Mouse (Mus musculus) large intestine, adult 2 months (tissue): ENCODE results near the gene Smarca5. TPM values are rescaled to one million over a fixed set of nuclear protein-coding genes. Genes with fewer than 3 reads are reported as not detected.

Source experiments
- DNase-seq: peaks from one replicate; pipeline ENCODE4 v3.0.0-alpha.2; 2012; ENCODE audit warnings: low read depth, low spot score
- WGBS: fragments of 180-500 bp; shearing (Covaris S2); methylation state at CpG from one replicate; pipeline ENCODE4 v1.1.7; 2018; 5-methylcytosine and 5-hydroxymethylcytosine counted together
- polyA plus RNA-seq: library from polyadenylated mRNA; depleted of rRNA; stranded (reverse); fragments of >200 nt; gene quantifications from 2 replicates; pipeline ENCODE4 v1.2.3, GENCODE M21; 2012; rRNA removed

Gene Smarca5
- polyA plus RNA-seq, result 3.4 and 6.1 TPM in 2 replicates

GRCm38 (mm10) chr8:80739155-80739924 is at the start of gene Smarca5:
Smarca5 (minus strand) TSS chr8:80739497.
- under 1% methylated on average over 87 of the region's 91 CpGs for WGBS
- DNase-seq, result peak; percentile 52

GRCm38 (mm10) chr8:80784559-80784958 is 45.3 kb upstream of the Smarca5 start:
- no peak for DNase-seq
- 90% methylated on average over 9 of the region's 9 CpGs for WGBS

- WGBS, result 79% methylated on average over 4 of the region's 4 CpGs
- no peak for DNase-seq
Measured at GRCm38 (mm10) chr8:80783271-80783670, 44.0 kb upstream of the Smarca5 start.

- WGBS, result 16% methylated on average over 10 of the region's 10 CpGs
Measured at GRCm38 (mm10) chr8:80781338-80781737, 42.0 kb upstream of the Smarca5 start.

GRCm38 (mm10) chr8:80780271-80780670 is 41.0 kb upstream of the Smarca5 start:
- no peak for DNase-seq
- 32% methylated on average over 4 of the region's 4 CpGs for WGBS

More at GRCm38 (mm10) chr8:80781338-80781737, 42.0 kb upstream of the Smarca5 start:
- peak; percentile 57 for DNase-seq

GRCm38 (mm10) chr8:80776436-80776835 is 37.1 kb upstream of the Smarca5 start:
- WGBS, result 87% methylated on average over 8 of the region's 8 CpGs
- DNase-seq, result no peak

- WGBS, result 21% methylated on average over 4 of the region's 4 CpGs
- DNase-seq, result peak; percentile 79
Measured at GRCm38 (mm10) chr8:80772732-80773460, 33.6 kb upstream of the Smarca5 start.

GRCm38 (mm10) chr8:80768451-80768850 is 29.2 kb upstream of the Smarca5 start:
- WGBS, result 61% methylated on average over 6 of the region's 6 CpGs
- no peak for DNase-seq

GRCm38 (mm10) chr8:80753017-80753715 is 13.9 kb upstream of the Smarca5 start:
- WGBS, result 29% methylated on average over 9 of the region's 9 CpGs

GRCm38 (mm10) chr8:80752429-80752828 is 13.1 kb upstream of the Smarca5 start:
- DNase-seq, result no peak
- WGBS, result 41% methylated on average over 7 of the region's 7 CpGs

More at GRCm38 (mm10) chr8:80753017-80753715, 13.9 kb upstream of the Smarca5 start:
- peak; percentile 68 for DNase-seq

GRCm38 (mm10) chr8:80749091-80749490 is 9.8 kb upstream of the Smarca5 start:
- 79% methylated on average over 4 of the region's 4 CpGs for WGBS
- no peak for DNase-seq

GRCm38 (mm10) chr8:80739932-80740331 is 635 bp upstream of the Smarca5 start:
- 8% methylated on average over 14 of the region's 14 CpGs for WGBS
- no peak for DNase-seq

- under 1% methylated on average over 84 of the region's 84 CpGs for WGBS
- DNase-seq, result no peak
Measured at GRCm38 (mm10) chr8:80738388-80739154, 726 bp downstream of the Smarca5 start.

GRCm38 (mm10) chr8:80738046-80738387 is 1.3 kb downstream of the Smarca5 start:
- no peak for DNase-seq
- WGBS, result 1% methylated on average over 5 of the region's 5 CpGs

GRCm38 (mm10) chr8:80732326-80732725 is 7.0 kb downstream of the Smarca5 start:
- DNase-seq, result no peak

GRCm38 (mm10) chr8:80714461-80714860 is 24.8 kb downstream of the Smarca5 start:
- WGBS, result 93% methylated on average over 1 of the region's 1 CpGs
- DNase-seq, result no peak

- DNase-seq, result peak; percentile 22
- 37% methylated on average over 4 of the region's 4 CpGs for WGBS
Measured at GRCm38 (mm10) chr8:80710670-80711400, 28.5 kb downstream of the Smarca5 start.

GRCm38 (mm10) chr8:80688141-80688540 is 51.2 kb downstream of the Smarca5 start:
- DNase-seq, result peak; percentile 43
- 23% methylated on average over 4 of the region's 4 CpGs for WGBS

- WGBS, result 44% methylated on average over 5 of the region's 5 CpGs
- no peak for DNase-seq
Measured at GRCm38 (mm10) chr8:80683756-80684335, 55.5 kb downstream of the Smarca5 start.
